Comparison of ENCODE assay signal across 10 mouse cellular contexts in the genomic region with DNA sequence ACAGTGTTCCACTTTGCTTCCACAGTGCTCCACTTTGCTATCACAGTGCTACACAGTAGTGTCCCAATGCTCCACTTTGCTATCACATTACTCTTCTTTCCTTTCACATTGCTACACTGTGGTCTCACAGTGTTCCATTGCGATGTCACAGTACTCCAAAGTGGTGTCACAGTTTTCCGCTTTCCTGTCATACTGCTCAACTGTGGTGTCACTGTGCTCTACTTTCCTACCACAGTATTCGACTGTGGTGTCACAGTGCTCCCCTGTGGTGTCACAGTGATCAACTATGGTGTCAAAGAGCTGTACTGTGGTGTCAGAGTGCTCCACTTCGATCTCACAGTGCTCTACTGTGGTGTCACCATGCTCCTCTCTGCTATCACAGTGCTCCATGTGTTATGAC.
DNase-seq lines count a peak whose midpoint lies in the region; ATAC-seq and TF ChIP-seq lines count a peak whose summit lies in the region.
"Had no signal": no experiment of that assay in that cellular context is flagged by ENCODE, and none has a peak within 500 bp of the region (broad histone marks: within the 10 kb centered on the region; RNA-seq: fewer than 3 reads in every experiment).

No protein-coding gene starts in this region.

- TF ChIP-seq CTCF in spleen, adult 2 months (IDR thresholded peaks at IDR 0.05; ENCODE audit: extremely low read depth, insufficient read depth, insufficient read length, insufficient replicate concordance): peak; percentile 38; the same call in 1 of the 2 replicates

- no peak overlapping the region for H3K4me2 ChIP-seq in intestine, embryonic 15.5 days (replicated peaks)
- no peak overlapping the region for H3K4me2 ChIP-seq in intestine, embryonic 16.5 days (ENCODE audit: low read depth, low read length)
- H3K4me2 ChIP-seq: hindbrain, embryonic 13.5 days; liver, embryonic 15.5 days had no signal

- ATAC-seq in intestine, embryonic 15.5 days: peak; percentile 48; the same call in 1 of the 2 replicates
- ATAC-seq in intestine, embryonic 16.5 days: no peak

- H3K4me1 ChIP-seq in intestine, embryonic 15.5 days (replicated peaks): no peaks in the 10 kb centered on the region
- no peaks in the 10 kb centered on the region for H3K4me1 ChIP-seq in intestine, embryonic 16.5 days (ENCODE audit: control insufficient read depth, insufficient read depth, low read length)
- H3K4me1 ChIP-seq in spleen, adult 2 months (ENCODE audit: control insufficient read depth, insufficient read depth, insufficient read length): no peaks in the 10 kb centered on the region
- H3K4me1 ChIP-seq: hindbrain, embryonic 13.5 days; liver, embryonic 15.5 days had no signal

- no peaks in the 10 kb centered on the region for H3K9me3 ChIP-seq in intestine, embryonic 15.5 days
- no peaks in the 10 kb centered on the region for H3K9me3 ChIP-seq in intestine, embryonic 16.5 days (ENCODE audit: control insufficient read depth, low read length)
- H3K9me3 ChIP-seq: hindbrain, embryonic 13.5 days; liver, embryonic 15.5 days had no signal

- intact Hi-C loops in heart, postnatal 36 days (cut with DNase I): loop anchor here (1.0 to 5.0 kb wide), 4 partner anchors 135 to 324 kb away; no protein-coding TSS in a partner anchor

- no peaks in the 10 kb centered on the region for H3K36me3 ChIP-seq in intestine, embryonic 15.5 days
- no peaks in the 10 kb centered on the region for H3K36me3 ChIP-seq in intestine, embryonic 16.5 days (ENCODE audit: control insufficient read depth, insufficient read depth, low read length)
- H3K36me3 ChIP-seq in spleen, adult 2 months (ENCODE audit: control insufficient read depth, insufficient read depth, low read length): no peaks in the 10 kb centered on the region
- H3K36me3 ChIP-seq: hindbrain, embryonic 13.5 days; liver, embryonic 15.5 days had no signal

- DNase-seq in spleen, adult 2 months (ENCODE audit: low read depth in 1 of 2, low spot score in 2 of 2): peak in 1 of 2 experiments; percentile 54
- DNase-seq in spleen, adult 12 weeks (ENCODE audit: low spot score): no peak
- peak; percentile 34 to 43 for DNase-seq in heart, postnatal 36 days
- DNase-seq in thymus, postnatal 25 days: peak; percentile 45
- DNase-seq in ovary, adult 18-20 months (ENCODE audit: low spot score): no peak
- no peak for DNase-seq in layer of hippocampus, adult 11-12 months (ENCODE audit: low spot score)

- WGBS in intestine, embryonic 15.5 days: 73% methylated on average over 4 of the region's 4 CpGs
- WGBS in intestine, embryonic 16.5 days: 74% methylated on average over 4 of the region's 4 CpGs
- 70% methylated on average over 4 of the region's 4 CpGs for WGBS in spleen, adult 2 months

- no peaks in the 10 kb centered on the region for H3K27me3 ChIP-seq in intestine, embryonic 15.5 days (replicated peaks)
- H3K27me3 ChIP-seq in intestine, embryonic 16.5 days (replicated peaks; ENCODE audit: control insufficient read depth, insufficient read depth, low read length): no peaks in the 10 kb centered on the region
- no peaks in the 10 kb centered on the region for H3K27me3 ChIP-seq in spleen, adult 2 months (ENCODE audit: control insufficient read depth, insufficient read depth, low read length)
- H3K27me3 ChIP-seq: hindbrain, embryonic 13.5 days; liver, embryonic 15.5 days had no signal

- TF ChIP-seq POLR2A in spleen, adult 2 months (IDR thresholded peaks at IDR 0.05; ENCODE audit: low read depth, low read length): no peak

- no peak overlapping the region for H3K4me3 ChIP-seq in intestine, embryonic 15.5 days (replicated peaks)
- no peak overlapping the region for H3K4me3 ChIP-seq in intestine, embryonic 16.5 days (ENCODE audit: low read length)
- no peak overlapping the region for H3K4me3 ChIP-seq in spleen, adult 2 months (ENCODE audit: extremely low read depth, insufficient read depth, insufficient read length)
- H3K4me3 ChIP-seq: hindbrain, embryonic 13.5 days; liver, embryonic 15.5 days had no signal

- no peak overlapping the region for H3K9ac ChIP-seq in intestine, embryonic 15.5 days
- H3K9ac ChIP-seq in intestine, embryonic 16.5 days (ENCODE audit: low read depth, low read length): no peak overlapping the region
- H3K9ac ChIP-seq: hindbrain, embryonic 13.5 days; liver, embryonic 15.5 days had no signal

- H3K27ac ChIP-seq in intestine, embryonic 15.5 days: no peak overlapping the region
- no peak overlapping the region for H3K27ac ChIP-seq in intestine, embryonic 16.5 days (ENCODE audit: low read length)
- H3K27ac ChIP-seq in spleen, adult 2 months (ENCODE audit: insufficient read depth, low read length): no peak overlapping the region
- H3K27ac ChIP-seq: hindbrain, embryonic 13.5 days; liver, embryonic 15.5 days had no signal

Comparison
In these comparisons a context has a peak if more than half of its experiments do, and no peak if none do; other contexts are left out.
1. DNase-seq: peak in heart, postnatal 36 days (2 of 2) and thymus, postnatal 25 days (single experiment); none in spleen, adult 12 weeks (single experiment), ovary, adult 18-20 months (single experiment) and layer of hippocampus, adult 11-12 months (single experiment).